Mouse (Mus musculus) lung, postnatal 0 days (tissue): Measurements from ENCODE around the gene Lfng. TPM values are rescaled to one million over a fixed set of nuclear protein-coding genes. Genes with fewer than 3 reads are reported as not detected.
A peak's percentile ranks its signal among the peaks of the same experiment; 100 is the strongest.

Experiments used
- ATAC-seq: fragments of 200-750 bp; cut with Nextera tagmentation; 2 replicates; pipeline ENCODE4 v1.8.0; 2017; ENCODE audit warnings: moderate library complexity
- DNase-seq: peaks from one replicate; pipeline ENCODE4 v3.0.0-alpha.2; 2016; ENCODE audit warnings: low spot score
- H3K27ac ChIP-seq: fragments of 300-500 bp; sonication (generic); 2 replicates; pipeline ENCODE4 v1.5.1; 2014; ENCODE audit warnings: antibody characterized with exemption, mild to moderate bottlenecking, low read length, mixed read lengths
- H3K27me3 ChIP-seq: fragments of 300-500 bp; sonication (generic); replicated peaks from 2 replicates; pipeline ENCODE4 v1.6.1; 2014; ENCODE audit warnings: low read length, mixed read lengths; ENCODE audit not compliant: insufficient read depth
- H3K36me3 ChIP-seq: fragments of 300-500 bp; sonication (generic); 2 replicates; pipeline ENCODE4 v1.6.1; 2014; ENCODE audit warnings: low read length, mixed read lengths; ENCODE audit not compliant: insufficient read depth
- H3K4me1 ChIP-seq: fragments of 300-500 bp; sonication (generic); 2 replicates; pipeline ENCODE4 v1.6.1; 2014; ENCODE audit warnings: antibody characterized with exemption, low read depth, low read length, mixed read lengths; ENCODE audit not compliant: insufficient read depth
- H3K4me2 ChIP-seq: fragments of 300-500 bp; sonication (generic); replicated peaks from 2 replicates; pipeline ENCODE4 v1.6.1; 2014; ENCODE audit warnings: low read depth, mild to moderate bottlenecking, low read length, moderate library complexity, mixed read lengths
- H3K4me3 ChIP-seq: fragments of 300-500 bp; sonication (generic); 2 replicates; pipeline ENCODE4 v1.5.1; 2014; ENCODE audit warnings: low read depth, low read length
- H3K9ac ChIP-seq: fragments of 300-500 bp; sonication (generic); replicated peaks from 2 replicates; pipeline ENCODE4 v1.6.1; 2014; ENCODE audit warnings: low read depth, mild to moderate bottlenecking
- H3K9me3 ChIP-seq: fragments of 300-500 bp; sonication (generic); 2 replicates; pipeline ENCODE4 v1.6.1; 2016; ENCODE audit warnings: low read length, mixed read lengths
- CTCF ChIP-seq: IDR thresholded peaks from 2 replicates; pipeline ENCODE4 v1.5.1; 2016; ENCODE audit warnings: antibody characterized with exemption, mild to moderate bottlenecking
- EP300 ChIP-seq: IDR thresholded peaks from 2 replicates; pipeline ENCODE4 v1.6.1; 2016; ENCODE audit warnings: antibody characterized with exemption, mild to moderate bottlenecking, control low read depth
- WGBS: fragments of 180-500 bp; shearing (Covaris S2); extraction: QIAGEN DNeasy Blood & Tissue Kit; methylation state at CpG from one replicate; pipeline ENCODE4 v1.1.7; 2014; 5-methylcytosine and 5-hydroxymethylcytosine counted together
- polyA plus RNA-seq: library from polyadenylated mRNA; unstranded; fragments of >200 nt; fragmentation: Nextera tagmentation; extraction: Ambion mirVana; gene quantifications from 2 replicates; pipeline ENCODE4 v1.2.1, GENCODE M21; 2015

Lfng gene
- polyA plus RNA-seq, 1 experiment from 2014 or later: 23.1 TPM

- no peak overlapping the region for H3K4me2 ChIP-seq
- H3K4me1 ChIP-seq: peaks cover 13% of the 10 kb centered on the region
- no peak for DNase-seq
- WGBS: 95% methylated on average over 4 of the region's 4 CpGs
- no peak overlapping the region for H3K27ac ChIP-seq
- H3K9me3 ChIP-seq: no peaks in the 10 kb centered on the region
- peaks cover 9% of the 10 kb centered on the region; the same call in 1 of the 2 replicates for H3K36me3 ChIP-seq
- no peak overlapping the region for H3K9ac ChIP-seq
- TF ChIP-seq EP300: no peak
- no peak for TF ChIP-seq CTCF
- no peaks in the 10 kb centered on the region for H3K27me3 ChIP-seq
- no peak overlapping the region for H3K4me3 ChIP-seq
- ATAC-seq: no peak
Observed at GRCm38 (mm10) chr5:140639312-140639711, 32.2 kb downstream of the Lfng start.

- TF ChIP-seq CTCF (no peak), EP300 (no peak)
- Histone ChIP-seq H3K36me3 (peaks cover 5% of the 10 kb centered on the region; the same call in 1 of the 2 replicates), H3K27ac (no peak overlapping the region), H3K27me3 (no peaks in the 10 kb centered on the region), H3K4me2 (no peak overlapping the region), H3K4me3 (no peak overlapping the region), H3K9me3 (no peaks in the 10 kb centered on the region), H3K9ac (no peak overlapping the region), H3K4me1 (peaks cover 13% of the 10 kb centered on the region)
- DNase-seq: no peak
- 70% methylated on average over 12 of the region's 14 CpGs for WGBS
- ATAC-seq: no peak
Observed at GRCm38 (mm10) chr5:140639871-140640270, 32.8 kb downstream of the Lfng start.

GRCm38 (mm10) chr5:140640812-140641211 is 33.7 kb downstream of the Lfng start:
- no peaks in the 10 kb centered on the region; the same call in 1 of the 2 replicates for H3K36me3 ChIP-seq
- TF ChIP-seq CTCF (peak; percentile 57), EP300 (no peak)
- DNase-seq (no peak), ATAC-seq (no peak)
- 0 out of 2 replicates have a peak overlapping the region, but pooled peaks have one; percentile 20 for H3K27ac ChIP-seq
- no peak overlapping the region for H3K9ac ChIP-seq
- H3K9me3 ChIP-seq: no peaks in the 10 kb centered on the region
- no peaks in the 10 kb centered on the region for H3K27me3 ChIP-seq
- no peak overlapping the region for H3K4me3 ChIP-seq
- 59% methylated on average over 2 of the region's 2 CpGs for WGBS
- no peak overlapping the region for H3K4me2 ChIP-seq
- peaks cover 21% of the 10 kb centered on the region for H3K4me1 ChIP-seq

- Histone ChIP-seq H3K36me3 (no peaks in the 10 kb centered on the region; the same call in 1 of the 2 replicates), H3K27me3 (no peaks in the 10 kb centered on the region), H3K4me1 (peaks cover 21% of the 10 kb centered on the region), H3K4me2 (no peak overlapping the region), H3K4me3 (no peak overlapping the region), H3K27ac (0 out of 2 replicates have a peak overlapping the region, but pooled peaks have one; percentile 20), H3K9me3 (no peaks in the 10 kb centered on the region), H3K9ac (no peak overlapping the region)
- peak; percentile 16; the same call in 1 of the 2 replicates for ATAC-seq
- TF ChIP-seq EP300 (no peak), CTCF (no peak)
- DNase-seq: peak; percentile 65
- 42% methylated on average over 10 of the region's 10 CpGs for WGBS
Observed at GRCm38 (mm10) chr5:140641254-140641928, 34.3 kb downstream of the Lfng start.

GRCm38 (mm10) chr5:140642076-140642475 is 35.0 kb downstream of the Lfng start:
- TF ChIP-seq EP300: no peak
- no peak for TF ChIP-seq CTCF
- DNase-seq (no peak), ATAC-seq (0 out of 2 replicates have a peak, but pooled peaks have one; percentile 7)
- no peak overlapping the region for H3K27ac ChIP-seq
- H3K9ac ChIP-seq: no peak overlapping the region
- H3K4me3 ChIP-seq: no peak overlapping the region
- peaks cover 24% of the 10 kb centered on the region for H3K4me1 ChIP-seq
- no peaks in the 10 kb centered on the region; the same call in 1 of the 2 replicates for H3K36me3 ChIP-seq
- no peaks in the 10 kb centered on the region for H3K27me3 ChIP-seq
- H3K9me3 ChIP-seq: no peaks in the 10 kb centered on the region
- no peak overlapping the region for H3K4me2 ChIP-seq
- 57% methylated on average over 3 of the region's 3 CpGs for WGBS

GRCm38 (mm10) chr5:140644263-140644662 is 37.1 kb downstream of the Lfng start:
- Histone ChIP-seq H3K4me3 (no peak overlapping the region), H3K4me1 (peaks cover 35% of the 10 kb centered on the region), H3K9me3 (no peaks in the 10 kb centered on the region), H3K9ac (no peak overlapping the region), H3K27me3 (no peaks in the 10 kb centered on the region), H3K36me3 (no peaks in the 10 kb centered on the region; the same call in 1 of the 2 replicates), H3K4me2 (no peak overlapping the region), H3K27ac (no peak overlapping the region; the same call in 1 of the 2 replicates)
- DNase-seq: no peak
- 80% methylated on average over 6 of the region's 6 CpGs for WGBS
- TF ChIP-seq CTCF (peak; percentile 49), EP300 (no peak)
- no peak for ATAC-seq
